Mouse (Mus musculus) CH12.LX (cell line): ENCODE results near the gene Uchl3.

Experiments used
- CHD1 ChIP-seq: IDR thresholded peaks from 2 replicates; pipeline ENCODE4 v1.6.1; 2012; ENCODE audit warnings: low read depth, low read length, improper control_type of control experiment, inconsistent platforms
- CHD2 ChIP-seq: IDR thresholded peaks from 2 replicates; pipeline ENCODE4 v1.6.1; 2011; ENCODE audit warnings: low read length, improper control_type of control experiment
- CTCF ChIP-seq, 2 experiments: IDR thresholded peaks in 1 of 2; conservative IDR thresholded peaks in 1 of 2; 2 replicates each; pipeline ENCODE4 v1.5.1; 2011 to 2012; ENCODE audit warnings: low read depth in 2 of 2, low read length in 2 of 2, improper control_type of control experiment in 1 of 2, inconsistent platforms in 1 of 2, mild to moderate bottlenecking in 1 of 2, moderate library complexity in 1 of 2
- E2F4 ChIP-seq: IDR thresholded peaks from 2 replicates; pipeline ENCODE4 v1.6.1; 2011; ENCODE audit warnings: low read depth, low read length, improper control_type of control experiment; ENCODE audit not compliant: insufficient replicate concordance
- HCFC1 ChIP-seq: IDR thresholded peaks from 2 replicates; pipeline ENCODE4 v1.6.1; 2012; ENCODE audit warnings: low read depth, mild to moderate bottlenecking, inconsistent platforms, low read length, improper control_type of control experiment
- MAFK ChIP-seq: IDR thresholded peaks from 2 replicates; pipeline ENCODE4 v1.6.1; 2011; ENCODE audit warnings: low read length, improper control_type of control experiment; ENCODE audit not compliant: insufficient replicate concordance
- NRF1 ChIP-seq: IDR thresholded peaks from 2 replicates; pipeline ENCODE4 v1.6.1; 2014; ENCODE audit warnings: low read depth, mild to moderate bottlenecking, inconsistent platforms, low read length, improper control_type of control experiment, moderate library complexity
- POLR2A ChIP-seq: IDR thresholded peaks from 2 replicates; pipeline ENCODE4 v1.6.1; 2011; ENCODE audit warnings: low read depth, mild to moderate bottlenecking, improper control_type of control experiment, low read length
- RAD21 ChIP-seq: IDR thresholded peaks from 2 replicates; pipeline ENCODE4 v1.6.1; 2011; ENCODE audit warnings: low read depth, mild to moderate bottlenecking, low read length, improper control_type of control experiment, moderate library complexity
- TBP ChIP-seq: conservative IDR thresholded peaks from 2 replicates; pipeline ENCODE4 v1.6.1; 2011; ENCODE audit warnings: low read depth, low read length, improper control_type of control experiment
- USF1 ChIP-seq: IDR thresholded peaks from 2 replicates; pipeline ENCODE4 v1.6.1; 2014; ENCODE audit warnings: low read depth, mild to moderate bottlenecking, inconsistent platforms, low read length, improper control_type of control experiment
- ZMIZ1 ChIP-seq: IDR thresholded peaks from 2 replicates; pipeline ENCODE4 v1.6.1; 2012; ENCODE audit warnings: low read depth, mild to moderate bottlenecking, inconsistent platforms, low read length, improper control_type of control experiment

GRCm38 (mm10) chr14:101666056-101666455 lies 12.3 kb downstream of the Uchl3 start:
- TF ChIP-seq TBP (no peak), ZMIZ1 (no peak), POLR2A (no peak), NRF1 (no peak), CTCF (conservative IDR thresholded peaks at IDR 0.05 in 1 of 2, IDR thresholded peaks at IDR 0.05 in 1 of 2; ENCODE audit: low read depth in 2 of 2, low read length in 2 of 2) (no peak), E2F4 (no peak), HCFC1 (no peak), RAD21 (no peak), CHD1 (no peak), MAFK (no peak), USF1 (no peak), CHD2 (no peak)
